In genomic region chr12:100948021-100948420, GRCm38 (mm10) we compare ENCODE assay signal across 24 mouse cellular contexts.
"Had no signal": no experiment of that assay in that cellular context is flagged by ENCODE, and none has a peak within 500 bp of the region (broad histone marks: within the 10 kb centered on the region; RNA-seq: fewer than 3 reads in every experiment).

No protein-coding gene starts in this region.

- DNase-seq: gastrocnemius, postnatal 10 days; gastrocnemius, postnatal 36 days; heart, adult 11 months; heart, postnatal 14 days; heart, postnatal 36 days; kidney, adult 11 months; kidney, adult 2 months; kidney, adult 9 months; kidney, postnatal 14 days; kidney, postnatal 36 days; layer of hippocampus, adult 9-11 months; layer of hippocampus, postnatal 36 days; left cerebral cortex, postnatal 4 days; liver; liver, embryonic 13.5 days had no signal

- H3K27ac ChIP-seq: heart, embryonic 13.5 days; heart, embryonic 15.5 days; hindbrain, embryonic 13.5 days; hindbrain, embryonic 15.5 days; hindbrain, postnatal 0 days; kidney, embryonic 15.5 days; kidney, postnatal 0 days; limb, embryonic 12.5 days; liver, embryonic 13.5 days; liver, embryonic 15.5 days had no signal

- H3K4me1 ChIP-seq: hindbrain, embryonic 15.5 days had no signal

- H3K27me3 ChIP-seq: hindbrain, embryonic 13.5 days; hindbrain, embryonic 15.5 days; kidney, embryonic 15.5 days; limb, embryonic 12.5 days; liver, embryonic 13.5 days; liver, embryonic 15.5 days had no signal

- H3K9me3 ChIP-seq: heart, embryonic 15.5 days; hindbrain, embryonic 13.5 days; hindbrain, embryonic 15.5 days; kidney, embryonic 15.5 days; limb, embryonic 12.5 days; liver, embryonic 13.5 days; liver, embryonic 15.5 days had no signal

- H3K36me3 ChIP-seq: heart, embryonic 15.5 days had no signal

- H3K4me3 ChIP-seq: heart, embryonic 13.5 days; heart, embryonic 15.5 days; hindbrain, embryonic 13.5 days; hindbrain, embryonic 15.5 days; kidney, embryonic 15.5 days; limb, embryonic 12.5 days; liver, embryonic 13.5 days; liver, embryonic 15.5 days had no signal
